Mouse (Mus musculus) thymus, adult 18-20 months (tissue): Measurements from ENCODE around the gene Mamstr.

Source experiments
- DNase-seq, 2 experiments: peaks; one replicate each; pipeline ENCODE4 v3.0.0; 2022; ENCODE audit warnings: mixed read lengths in 2 of 2

The Mamstr gene

DNA sequence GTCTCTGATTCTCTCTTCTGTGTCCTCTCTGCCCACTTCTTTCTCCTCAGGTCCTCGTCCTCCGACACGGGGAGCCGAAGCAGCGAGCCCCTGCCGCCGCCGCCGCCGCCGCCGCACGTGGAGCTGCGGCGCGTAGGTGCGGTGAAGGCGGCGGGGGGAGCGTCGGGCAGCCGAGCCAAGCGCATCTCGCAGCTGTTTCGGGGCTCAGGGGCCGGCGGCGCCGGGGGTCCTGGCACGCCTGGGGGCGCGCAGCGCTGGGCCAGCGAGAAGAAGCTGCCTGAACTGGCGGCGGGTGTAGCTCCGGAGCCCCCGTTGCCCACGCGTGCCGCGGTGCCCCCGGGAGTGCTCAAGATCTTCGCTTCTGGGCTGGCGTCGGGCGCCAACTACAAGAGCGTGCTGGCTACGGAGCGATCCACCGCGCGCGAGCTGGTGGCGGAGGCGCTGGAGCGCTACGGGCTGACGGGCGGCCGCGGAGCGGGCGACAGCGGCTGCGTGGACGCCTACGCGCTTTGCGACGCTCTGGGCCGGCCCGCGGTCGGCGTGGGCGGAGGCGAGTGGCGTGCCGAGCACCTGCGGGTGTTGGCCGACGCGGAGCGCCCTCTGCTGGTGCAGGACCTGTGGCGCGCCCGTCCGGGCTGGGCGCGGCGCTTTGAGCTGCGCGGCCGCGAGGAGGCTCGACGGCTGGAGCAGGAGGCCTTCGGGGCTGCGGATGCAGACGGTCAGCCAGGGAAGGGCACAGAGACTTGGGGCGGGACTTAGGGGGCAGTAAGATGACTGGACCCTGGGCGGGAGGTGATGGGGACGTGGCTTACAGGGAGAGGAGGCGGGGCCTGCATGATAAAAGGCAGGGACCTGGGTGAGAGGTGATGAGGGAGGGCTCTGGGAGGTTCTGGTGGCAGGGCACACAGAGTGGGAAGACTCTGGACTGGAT, 11.1 kb upstream of the Mamstr start:
- DNase-seq, result peak; percentile 65 to 71

- no peak for DNase-seq
Measured at GRCm38 (mm10) chr7:45630064-45630907, 9.5 kb upstream of the Mamstr start.

DNA sequence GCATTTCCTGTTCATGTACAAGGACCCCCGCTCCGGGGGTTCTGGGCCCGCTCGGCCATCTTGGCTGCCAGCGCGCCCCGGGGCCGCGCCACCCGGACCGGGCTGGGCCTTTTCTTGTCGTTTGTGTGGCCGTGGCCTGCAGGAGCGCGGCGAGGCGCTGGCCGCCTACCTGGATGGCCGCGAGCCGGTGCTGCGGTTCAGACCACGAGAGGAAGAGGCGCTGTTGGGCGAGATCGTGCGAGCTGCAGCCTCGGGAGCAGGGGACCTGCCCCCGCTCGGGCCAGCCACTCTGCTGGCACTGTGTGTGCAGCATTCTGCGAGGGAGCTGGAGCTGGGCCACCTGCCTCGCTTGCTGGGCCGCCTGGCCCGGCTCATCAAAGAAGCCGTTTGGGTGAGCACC, 7.3 kb upstream of the Mamstr start:
- no peak for DNase-seq

GRCm38 (mm10) chr7:45634946-45635681, 4.7 kb upstream of the Mamstr start:
- no peak for DNase-seq

GRCm38 (mm10) chr7:45635711-45636688, 3.8 kb upstream of the Mamstr start:
- DNase-seq, result no peak

GRCm38 (mm10) chr7:45637710-45638109, 2.1 kb upstream of the Mamstr start:
- no peak for DNase-seq

DNA sequence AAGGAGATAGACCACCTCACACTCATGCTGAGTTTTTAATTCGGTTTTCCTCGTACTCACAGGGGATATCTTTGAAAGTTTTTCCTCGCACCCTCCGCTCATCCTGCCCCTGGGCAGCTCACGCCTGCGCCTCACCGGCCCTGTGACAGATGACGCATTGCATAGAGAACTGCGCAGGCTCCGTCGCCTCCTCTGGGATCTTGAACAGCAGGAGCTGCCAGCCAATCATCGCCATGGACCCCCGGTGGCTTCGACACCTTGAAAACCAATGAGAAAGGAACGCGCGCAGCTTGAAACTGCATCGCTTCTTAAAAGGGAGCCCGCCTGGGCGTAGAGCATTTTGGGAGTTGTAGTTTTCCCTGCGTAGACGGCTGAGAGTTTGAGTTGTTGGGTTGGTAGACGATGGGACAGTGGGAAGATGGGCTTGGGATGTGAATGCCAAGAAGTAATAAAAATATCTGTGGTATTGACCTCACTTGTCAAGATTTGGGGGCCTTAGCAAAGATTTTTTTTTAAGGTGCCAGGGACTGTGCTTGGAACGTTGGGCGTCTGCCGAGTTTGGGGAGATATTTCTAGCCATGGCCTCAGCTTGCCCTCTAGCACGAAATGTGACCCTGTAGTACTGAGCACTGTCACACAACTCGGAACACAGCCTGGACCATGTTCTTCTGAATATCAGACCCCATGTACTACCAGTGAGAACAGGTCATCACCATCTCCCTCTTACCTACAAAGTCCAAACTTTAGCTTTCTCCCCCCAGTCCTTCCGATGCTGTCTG, 965 bp upstream of the Mamstr start:
- no peak for DNase-seq

- DNase-seq, result no peak
Measured at GRCm38 (mm10) chr7:45640191-45640957, 597 bp downstream of the Mamstr start.

DNA sequence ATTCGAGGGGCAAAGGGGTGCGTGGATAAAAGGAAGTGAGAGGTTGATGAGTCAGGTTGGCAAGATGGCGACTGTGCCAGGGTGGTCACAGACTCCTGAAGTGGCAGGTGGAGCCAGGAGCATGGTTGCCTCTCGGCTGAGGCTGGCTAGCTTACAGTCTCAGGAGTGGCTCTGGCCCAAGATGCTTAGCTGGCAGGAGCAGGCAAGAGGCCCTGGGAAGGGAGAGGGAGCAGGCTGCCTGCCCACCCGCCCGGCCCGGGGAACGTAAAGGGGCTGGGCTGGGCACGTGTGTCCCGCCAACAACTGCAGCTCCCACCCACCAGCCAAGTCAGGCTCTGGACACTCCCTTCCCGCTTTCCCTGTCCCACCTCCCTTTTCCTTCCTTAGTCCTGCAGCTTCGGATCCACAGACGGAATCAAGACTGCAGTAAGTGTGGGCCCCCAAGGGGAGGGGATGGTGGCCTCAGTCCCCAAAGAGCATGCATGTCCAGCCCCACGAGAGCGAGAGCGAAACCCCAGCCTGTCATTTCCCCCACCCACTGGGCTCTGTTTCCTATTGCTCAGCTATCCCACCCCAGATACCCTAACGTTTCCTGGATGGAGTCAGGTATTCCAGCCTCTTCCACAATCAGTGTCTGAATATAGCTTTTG, 1.7 kb downstream of the Mamstr start:
- no peak for DNase-seq

DNA sequence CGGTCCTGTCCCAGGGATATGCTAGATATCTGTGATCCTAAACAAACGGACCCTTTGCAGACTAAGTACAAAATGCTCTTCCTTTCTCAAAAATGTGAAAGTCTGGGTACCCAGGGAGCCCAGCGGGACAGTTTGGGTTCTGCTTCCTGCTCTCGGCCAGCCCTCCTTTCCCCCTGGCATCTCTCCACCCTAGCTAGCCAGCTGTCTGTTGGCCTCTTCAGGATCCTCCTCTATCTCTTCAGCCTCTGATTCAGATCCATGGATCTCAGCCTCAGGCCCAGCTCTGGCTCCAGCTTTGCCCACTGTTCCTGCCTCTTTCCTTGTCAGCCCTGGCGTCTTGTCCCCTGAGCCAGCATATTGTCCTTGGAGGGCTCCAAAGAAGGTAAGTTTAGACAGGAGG, 2.3 kb downstream of the Mamstr start:
- DNase-seq, result no peak

GRCm38 (mm10) chr7:45642503-45643255, 2.9 kb downstream of the Mamstr start:
- no peak for DNase-seq

DNA sequence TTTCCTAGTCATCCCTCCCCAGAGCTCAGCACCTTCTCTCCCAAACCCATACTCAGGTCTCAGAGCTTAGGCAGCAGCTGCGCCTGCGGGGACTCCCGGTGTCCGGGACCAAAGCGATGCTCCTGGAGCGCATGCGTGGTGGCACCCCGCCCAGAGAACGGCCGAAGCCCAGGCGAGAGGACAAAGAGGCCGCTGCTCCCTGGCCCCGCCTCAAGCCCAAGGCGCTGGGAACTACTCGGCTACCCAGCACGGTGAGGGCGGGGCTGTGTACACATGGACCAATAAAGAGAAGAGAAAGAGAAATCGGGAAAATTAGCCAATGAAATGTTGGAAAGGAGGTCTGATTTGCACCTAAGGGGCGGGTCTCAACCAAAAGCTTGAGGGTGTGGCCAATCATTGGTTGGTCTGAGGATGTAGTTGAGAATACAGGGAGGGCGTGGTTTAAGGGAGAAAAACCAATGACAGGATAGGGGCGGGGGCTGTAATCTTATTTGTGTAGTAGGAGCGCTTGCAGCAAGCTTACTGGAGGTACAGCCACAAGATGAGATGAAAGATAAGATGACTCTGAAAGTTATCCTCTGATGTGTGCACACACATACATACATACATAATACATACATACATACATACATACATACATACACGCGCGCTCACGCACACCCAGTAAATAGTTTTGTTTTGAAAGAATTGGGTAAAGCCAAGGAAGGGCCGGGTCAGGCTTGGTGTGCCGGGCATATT, 3.8 kb downstream of the Mamstr start:
- DNase-seq, result peak; percentile 67 to 80

- DNase-seq, result no peak
Measured at GRCm38 (mm10) chr7:45644183-45644582, 4.4 kb downstream of the Mamstr start.

DNA sequence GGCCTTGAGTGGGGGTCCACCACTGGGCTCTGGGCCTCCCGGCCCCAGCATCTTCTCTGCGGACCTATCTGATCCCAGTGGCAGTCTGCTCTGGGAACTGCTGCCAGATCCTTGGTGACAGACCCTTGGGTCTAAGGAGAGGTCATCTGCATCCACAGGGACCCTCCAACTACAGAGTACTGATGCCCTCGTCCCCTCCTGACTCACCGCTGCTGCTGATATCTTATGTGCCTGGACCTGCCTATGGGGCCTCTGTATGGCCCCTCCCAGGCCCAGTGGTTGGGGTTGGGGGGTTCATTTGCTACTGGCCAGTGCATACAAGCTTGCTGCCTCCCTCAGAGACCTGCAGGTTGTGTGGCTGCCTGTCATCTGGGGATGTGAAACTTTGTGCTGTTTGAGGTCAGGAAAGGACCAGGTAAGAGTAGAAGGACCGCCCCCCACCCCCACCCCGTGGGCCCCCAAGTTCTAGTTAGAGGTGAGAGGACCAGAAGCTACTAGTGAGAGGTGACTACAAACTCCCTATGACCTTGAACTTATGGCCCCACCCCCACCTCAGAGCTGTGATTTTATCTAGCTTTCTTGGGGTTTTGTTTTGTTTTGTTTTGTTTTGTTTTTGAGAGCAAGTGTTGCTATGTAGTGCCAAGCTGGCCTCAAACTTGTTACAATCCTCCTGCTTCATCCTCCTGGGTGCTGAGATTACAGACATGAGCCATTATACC, 5.3 kb downstream of the Mamstr start:
- DNase-seq, result no peak

GRCm38 (mm10) chr7:45645591-45645971, 5.8 kb downstream of the Mamstr start:
- no peak for DNase-seq

DNA sequence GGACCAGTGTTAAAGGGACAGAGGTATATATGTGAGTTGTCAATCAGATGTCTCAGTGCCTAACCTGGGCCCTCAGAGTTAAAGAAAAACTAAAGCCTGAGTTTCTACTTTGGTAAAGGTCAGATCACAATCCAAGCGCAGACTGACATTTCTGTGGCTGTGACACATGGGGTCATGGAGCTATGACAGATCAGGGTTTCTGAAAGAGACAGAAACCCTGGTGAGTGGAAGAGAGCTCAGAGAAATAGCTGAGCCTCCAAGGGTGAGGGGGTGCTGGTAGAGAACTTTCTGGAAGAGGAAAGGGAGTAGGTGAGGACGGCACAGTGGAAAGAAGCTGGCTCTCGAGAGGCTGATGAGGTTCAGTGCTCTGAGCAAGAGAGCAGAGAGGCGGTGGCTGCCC, 6.9 kb downstream of the Mamstr start:
- DNase-seq, result no peak

DNA sequence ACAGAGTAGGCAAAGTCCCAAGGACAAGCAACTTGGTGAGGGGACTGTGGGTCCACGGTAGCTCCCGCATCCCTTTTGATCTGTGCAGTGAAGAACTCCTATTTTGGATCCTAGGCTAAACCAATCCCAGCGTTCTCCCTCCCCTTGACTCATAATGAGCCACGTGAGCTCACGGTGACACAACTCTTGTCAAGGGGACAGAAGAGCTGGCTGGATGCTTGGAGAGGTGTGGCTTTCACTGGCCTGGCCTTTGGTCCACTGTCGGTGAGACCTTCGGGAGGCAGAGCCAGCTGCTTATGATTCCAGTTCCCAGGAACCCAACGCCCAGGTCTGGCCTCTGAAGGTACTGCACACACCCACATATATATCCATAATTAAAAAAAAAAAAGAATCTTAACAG, 9.6 kb downstream of the Mamstr start:
- DNase-seq, result no peak
